Mouse (Mus musculus) ES-Bruce4 (cell line): ENCODE results near the gene Tcte1.

ENCODE experiments used
- CTCF ChIP-seq: IDR thresholded peaks from one replicate; pipeline ENCODE4 v1.8.1; 2011; ENCODE audit warnings: low read depth, low read length
- EP300 ChIP-seq: IDR thresholded peaks from 2 replicates; pipeline ENCODE4 v1.6.1; 2011; ENCODE audit warnings: low read depth, low read length; ENCODE audit not compliant: insufficient read depth
- POLR2A ChIP-seq: IDR thresholded peaks from one replicate; pipeline ENCODE4 v1.8.1; 2011; ENCODE audit warnings: low read length; ENCODE audit not compliant: insufficient read depth

DNA sequence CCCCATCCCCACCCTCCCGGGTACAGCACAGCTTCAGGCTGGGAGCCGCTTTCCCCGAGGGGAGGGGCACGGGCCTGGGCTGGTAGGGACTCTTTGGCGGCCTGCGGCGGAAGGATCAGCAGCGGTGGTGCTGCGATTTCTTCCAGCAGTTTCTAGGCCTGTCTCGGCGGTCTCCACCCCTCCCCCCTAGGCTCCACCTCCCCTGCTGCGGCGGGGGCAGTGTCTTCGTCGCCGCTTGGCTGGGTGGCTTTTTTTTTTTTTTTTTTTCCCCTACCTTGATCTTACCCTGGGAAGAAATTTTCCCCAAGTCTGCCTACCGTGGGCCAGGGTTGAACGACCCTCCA, 50.5 kb downstream of the Tcte1 start:
- TF ChIP-seq CTCF (no peak), POLR2A (peak; percentile 52), EP300 (peak; percentile 93)
